Mouse (Mus musculus) forebrain, embryonic 15.5 days (tissue): ENCODE results near the gene Gtf3c4. TPM values are rescaled to one million over a fixed set of nuclear protein-coding genes. Genes with fewer than 3 reads are reported as not detected.
A peak's percentile ranks its signal among the peaks of the same experiment; 100 is the strongest.

ENCODE experiments used
- ATAC-seq: fragments of 200-750 bp; cut with Nextera tagmentation; replicated peaks from 2 replicates; pipeline ENCODE4 v1.8.0; 2017; ENCODE audit warnings: mild to moderate bottlenecking, moderate TSS enrichment, moderate library complexity
- H3K27ac ChIP-seq: fragments of 300-500 bp; sonication (generic); replicated peaks from 2 replicates; pipeline ENCODE4 v1.5.1; 2015; ENCODE audit warnings: mild to moderate bottlenecking, inconsistent platforms
- H3K27me3 ChIP-seq: fragments of 300-500 bp; sonication (generic); 2 replicates; pipeline ENCODE4 v1.6.1; 2015; ENCODE audit warnings: inconsistent platforms
- H3K36me3 ChIP-seq: fragments of 300-500 bp; sonication (generic); 2 replicates; pipeline ENCODE4 v1.6.1; 2015; ENCODE audit warnings: mild to moderate bottlenecking, inconsistent platforms
- H3K4me1 ChIP-seq: fragments of 300-500 bp; sonication (generic); 2 replicates; pipeline ENCODE4 v1.6.1; 2015; ENCODE audit warnings: inconsistent platforms
- H3K4me2 ChIP-seq: fragments of 300-500 bp; sonication (generic); replicated peaks from 2 replicates; pipeline ENCODE4 v1.6.1; 2015; ENCODE audit warnings: mild to moderate bottlenecking, inconsistent platforms
- H3K4me3 ChIP-seq: fragments of 300-500 bp; sonication (generic); 2 replicates; pipeline ENCODE4 v1.5.1; 2015; ENCODE audit warnings: mild to moderate bottlenecking, inconsistent platforms
- H3K9ac ChIP-seq: fragments of 300-500 bp; sonication (generic); replicated peaks from 2 replicates; pipeline ENCODE4 v1.6.1; 2015; ENCODE audit warnings: mild to moderate bottlenecking, inconsistent platforms
- H3K9me3 ChIP-seq: fragments of 300-500 bp; sonication (generic); 2 replicates; pipeline ENCODE4 v1.6.1; 2016; ENCODE audit warnings: inconsistent platforms
- WGBS: fragments of 180-500 bp; shearing (Covaris S2); methylation state at CpG from one replicate; pipeline ENCODE4 v1.1.7; 2015; ENCODE audit warnings: mixed read lengths; 5-methylcytosine and 5-hydroxymethylcytosine counted together
- polyA plus RNA-seq: library from polyadenylated mRNA; unstranded; fragments of >200 nt; fragmentation: Nextera tagmentation; extraction: Ambion mirVana; gene quantifications from 2 replicates; pipeline ENCODE4 v1.2.1, GENCODE M21; 2015

Gtf3c4 gene
- polyA plus RNA-seq, 1 experiment from 2014 or later: 23.1 TPM

GRCm38 (mm10) chr2:28848879-28849278 lies 8.7 kb upstream of the Gtf3c4 start:
- H3K4me1 ChIP-seq: no peaks in the 10 kb centered on the region
- H3K27me3 ChIP-seq: no peaks in the 10 kb centered on the region
- no peak overlapping the region for H3K9ac ChIP-seq
- no peak overlapping the region for H3K4me2 ChIP-seq
- WGBS: 94% methylated on average over 2 of the region's 2 CpGs
- no peaks in the 10 kb centered on the region for H3K9me3 ChIP-seq
- peaks cover 43% of the 10 kb centered on the region for H3K36me3 ChIP-seq
- no peak overlapping the region for H3K27ac ChIP-seq
- H3K4me3 ChIP-seq: no peak overlapping the region
- no peak for ATAC-seq

- H3K9ac ChIP-seq: no peak overlapping the region
- H3K9me3 ChIP-seq: no peaks in the 10 kb centered on the region
- H3K4me3 ChIP-seq: peak overlapping the region; percentile 91
- H3K4me2 ChIP-seq: peak overlapping the region; percentile 83; the same call in 1 of the 2 replicates
- 75% methylated on average over 3 of the region's 3 CpGs for WGBS
- no peak for ATAC-seq
- peaks cover 42% of the 10 kb centered on the region for H3K4me1 ChIP-seq
- no peak overlapping the region for H3K27ac ChIP-seq
- H3K36me3 ChIP-seq: peaks cover 21% of the 10 kb centered on the region
- no peaks in the 10 kb centered on the region for H3K27me3 ChIP-seq
Observed at GRCm38 (mm10) chr2:28842042-28842441, 1.9 kb upstream of the Gtf3c4 start.

GRCm38 (mm10) chr2:28839501-28840221 lies 499 bp downstream of the Gtf3c4 start:
- H3K9ac ChIP-seq: peak overlapping the region; percentile 84
- peaks cover 48% of the 10 kb centered on the region for H3K4me1 ChIP-seq
- H3K9me3 ChIP-seq: no peaks in the 10 kb centered on the region
- peak overlapping the region; percentile 81 for H3K27ac ChIP-seq
- peak overlapping the region; percentile 91 for H3K4me3 ChIP-seq
- H3K4me2 ChIP-seq: peak overlapping the region; percentile 87
- under 1% methylated on average over 53 of the region's 53 CpGs for WGBS
- no peaks in the 10 kb centered on the region for H3K27me3 ChIP-seq
- H3K36me3 ChIP-seq: peaks cover 8% of the 10 kb centered on the region
- ATAC-seq: peak; percentile 54; the same call in 1 of the 2 replicates

- no peak overlapping the region for H3K4me3 ChIP-seq
- no peak overlapping the region for H3K9ac ChIP-seq
- WGBS: 83% methylated on average over 3 of the region's 3 CpGs
- H3K36me3 ChIP-seq: peaks cover 36% of the 10 kb centered on the region
- no peak overlapping the region for H3K4me2 ChIP-seq
- no peak overlapping the region for H3K27ac ChIP-seq
- no peak for ATAC-seq
- peaks cover 33% of the 10 kb centered on the region for H3K4me1 ChIP-seq
- H3K27me3 ChIP-seq: no peaks in the 10 kb centered on the region
- no peaks in the 10 kb centered on the region for H3K9me3 ChIP-seq
Observed at GRCm38 (mm10) chr2:28836181-28836940, 3.8 kb downstream of the Gtf3c4 start.

- no peak overlapping the region for H3K27ac ChIP-seq
- no peak overlapping the region for H3K4me2 ChIP-seq
- no peak overlapping the region for H3K4me3 ChIP-seq
- no peaks in the 10 kb centered on the region for H3K27me3 ChIP-seq
- no peaks in the 10 kb centered on the region for H3K4me1 ChIP-seq
- ATAC-seq: no peak
- H3K9me3 ChIP-seq: no peaks in the 10 kb centered on the region
- H3K36me3 ChIP-seq: peaks cover 80% of the 10 kb centered on the region
- no peak overlapping the region for H3K9ac ChIP-seq
- 53% methylated on average over 4 of the region's 4 CpGs for WGBS
Observed at GRCm38 (mm10) chr2:28829265-28829664, 10.9 kb downstream of the Gtf3c4 start.

GRCm38 (mm10) chr2:28818866-28819265 lies 21.3 kb downstream of the Gtf3c4 start:
- Histone ChIP-seq H3K9ac (no peak overlapping the region), H3K27me3 (no peaks in the 10 kb centered on the region), H3K4me2 (no peak overlapping the region), H3K9me3 (no peaks in the 10 kb centered on the region), H3K4me1 (no peaks in the 10 kb centered on the region), H3K36me3 (peaks cover 6% of the 10 kb centered on the region), H3K4me3 (no peak overlapping the region), H3K27ac (no peak overlapping the region)
- WGBS: 80% methylated on average over 4 of the region's 4 CpGs
- ATAC-seq: no peak

- no peak overlapping the region for H3K4me2 ChIP-seq
- no peak overlapping the region for H3K27ac ChIP-seq
- 21% methylated on average over 5 of the region's 5 CpGs for WGBS
- no peaks in the 10 kb centered on the region for H3K36me3 ChIP-seq
- H3K9me3 ChIP-seq: no peaks in the 10 kb centered on the region
- no peak overlapping the region for H3K9ac ChIP-seq
- ATAC-seq: no peak
- no peak overlapping the region for H3K4me3 ChIP-seq
- no peaks in the 10 kb centered on the region for H3K4me1 ChIP-seq
- no peaks in the 10 kb centered on the region for H3K27me3 ChIP-seq
Observed at GRCm38 (mm10) chr2:28810260-28811013, 29.7 kb downstream of the Gtf3c4 start.

- ATAC-seq: no peak
- Histone ChIP-seq H3K27me3 (peaks cover 5% of the 10 kb centered on the region; the same call in 1 of the 2 replicates), H3K9me3 (no peaks in the 10 kb centered on the region), H3K9ac (no peak overlapping the region), H3K27ac (no peak overlapping the region), H3K4me3 (no peak overlapping the region), H3K4me1 (no peaks in the 10 kb centered on the region), H3K4me2 (no peak overlapping the region), H3K36me3 (no peaks in the 10 kb centered on the region)
- 81% methylated on average over 6 of the region's 6 CpGs for WGBS
Observed at GRCm38 (mm10) chr2:28808841-28809240, 31.3 kb downstream of the Gtf3c4 start.

GRCm38 (mm10) chr2:28803406-28803805 lies 36.8 kb downstream of the Gtf3c4 start:
- WGBS: 81% methylated on average over 7 of the region's 7 CpGs
- Histone ChIP-seq H3K9ac (no peak overlapping the region), H3K27ac (no peak overlapping the region), H3K4me3 (no peak overlapping the region), H3K4me1 (peaks cover 7% of the 10 kb centered on the region), H3K9me3 (no peaks in the 10 kb centered on the region), H3K4me2 (no peak overlapping the region), H3K27me3 (peaks cover 7% of the 10 kb centered on the region; the same call in 1 of the 2 replicates), H3K36me3 (no peaks in the 10 kb centered on the region)
- ATAC-seq: no peak

- Histone ChIP-seq H3K4me1 (peaks cover 31% of the 10 kb centered on the region), H3K27ac (no peak overlapping the region), H3K9me3 (no peaks in the 10 kb centered on the region), H3K36me3 (no peaks in the 10 kb centered on the region), H3K9ac (no peak overlapping the region), H3K27me3 (peaks cover 8% of the 10 kb centered on the region; the same call in 1 of the 2 replicates), H3K4me3 (no peak overlapping the region), H3K4me2 (no peak overlapping the region)
- WGBS: 86% methylated on average over 2 of the region's 2 CpGs
- ATAC-seq: no peak
Observed at GRCm38 (mm10) chr2:28799575-28799974, 40.6 kb downstream of the Gtf3c4 start.

GRCm38 (mm10) chr2:28798390-28798789 lies 41.8 kb downstream of the Gtf3c4 start:
- no peak; the same call in 1 of the 2 replicates for ATAC-seq
- WGBS: 13% methylated on average over 3 of the region's 3 CpGs
- Histone ChIP-seq H3K27me3 (peaks cover 13% of the 10 kb centered on the region; the same call in 1 of the 2 replicates), H3K9ac (no peak overlapping the region), H3K9me3 (no peaks in the 10 kb centered on the region), H3K27ac (peak overlapping the region; percentile 83), H3K36me3 (no peaks in the 10 kb centered on the region), H3K4me3 (no peak overlapping the region), H3K4me1 (peaks cover 32% of the 10 kb centered on the region), H3K4me2 (0 out of 2 replicates have a peak overlapping the region, but pooled peaks have one; percentile 16)
